Mouse (Mus musculus): Measurements from ENCODE around the gene Ube2j2.

The Ube2j2 gene

GRCm38 (mm10) chr4:155943534-155944249 is at the start of gene Ube2j2:
TSS of gene Ube2j2 (plus strand) at chr4:155943831.
- peak; percentile 93 for DNase-seq

DNA sequence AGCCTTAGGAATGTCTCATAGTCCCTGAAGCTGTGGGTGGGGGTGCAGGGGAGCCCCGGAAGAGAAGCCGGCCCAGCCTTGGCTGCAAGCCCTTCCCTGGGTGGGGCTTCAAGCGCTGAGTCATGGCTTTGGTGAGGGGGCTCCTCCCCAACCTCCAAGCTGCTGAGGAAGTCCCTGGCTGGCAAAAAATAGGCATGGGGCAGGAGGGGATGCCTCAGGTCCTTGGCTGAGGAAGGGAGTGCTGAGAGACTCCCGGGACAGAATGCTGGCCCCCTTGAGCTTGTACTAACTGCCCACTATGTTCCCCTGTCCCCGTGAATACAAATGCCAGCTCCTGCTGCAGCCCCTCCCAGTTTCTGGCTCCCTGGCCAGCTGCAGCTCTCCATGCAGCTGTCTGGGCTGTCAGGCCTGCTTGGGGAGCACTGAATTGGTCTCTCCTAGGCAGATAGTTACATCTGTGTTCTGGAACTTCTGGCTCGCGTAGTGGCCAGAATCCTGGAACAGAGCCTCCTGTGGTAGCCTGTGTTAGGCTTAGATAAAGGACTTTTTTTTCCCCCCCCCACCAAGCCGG is 49.2 kb upstream of the Ube2j2 start:
- DNase-seq: no peak

- DNase-seq: peak; percentile 69
These were observed 48.4 kb upstream of the Ube2j2 start for GRCm38 (mm10) chr4:155895216-155895615.

DNA sequence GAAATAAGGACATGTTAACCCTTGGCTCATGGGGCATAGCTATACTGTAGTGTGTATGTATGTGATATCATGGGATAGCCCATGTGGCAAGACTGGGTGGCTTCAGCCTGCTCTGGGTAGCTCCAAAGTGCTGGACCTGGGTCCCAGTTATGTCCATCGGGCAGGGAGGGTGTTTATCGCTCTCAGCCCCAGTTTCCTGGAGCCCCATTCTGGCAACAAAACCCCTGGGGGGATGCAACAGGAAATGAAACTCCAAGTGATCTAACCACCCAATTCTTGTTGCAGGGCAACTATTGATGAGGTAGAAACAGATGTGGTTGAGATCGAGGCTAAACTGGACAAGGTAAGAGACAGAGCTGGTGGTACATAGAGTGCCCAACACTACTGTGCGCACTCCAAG is 47.8 kb upstream of the Ube2j2 start:
- no peak for DNase-seq

- DNase-seq: no peak
These were observed 47.2 kb upstream of the Ube2j2 start for GRCm38 (mm10) chr4:155896461-155896860.

DNA sequence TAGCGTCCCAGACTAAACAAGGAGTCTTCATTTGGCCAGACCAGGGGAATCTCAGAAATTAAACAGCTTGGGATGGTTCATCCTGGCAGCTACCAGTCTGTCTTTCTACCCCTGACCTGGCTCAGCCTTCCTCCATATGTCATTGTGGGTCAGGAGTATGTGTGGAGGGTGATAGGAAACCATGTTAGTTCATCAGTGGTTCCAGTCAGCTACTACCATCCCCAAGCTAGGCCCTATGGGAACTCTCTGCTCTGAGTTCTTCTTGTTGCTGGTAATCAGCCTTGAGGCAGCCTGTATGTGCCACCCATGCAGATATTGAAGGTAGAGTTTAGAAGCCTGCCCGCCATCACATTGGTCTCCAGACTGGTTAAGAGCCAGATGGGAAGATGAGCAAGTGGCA is 45.3 kb upstream of the Ube2j2 start:
- no peak for DNase-seq

DNA sequence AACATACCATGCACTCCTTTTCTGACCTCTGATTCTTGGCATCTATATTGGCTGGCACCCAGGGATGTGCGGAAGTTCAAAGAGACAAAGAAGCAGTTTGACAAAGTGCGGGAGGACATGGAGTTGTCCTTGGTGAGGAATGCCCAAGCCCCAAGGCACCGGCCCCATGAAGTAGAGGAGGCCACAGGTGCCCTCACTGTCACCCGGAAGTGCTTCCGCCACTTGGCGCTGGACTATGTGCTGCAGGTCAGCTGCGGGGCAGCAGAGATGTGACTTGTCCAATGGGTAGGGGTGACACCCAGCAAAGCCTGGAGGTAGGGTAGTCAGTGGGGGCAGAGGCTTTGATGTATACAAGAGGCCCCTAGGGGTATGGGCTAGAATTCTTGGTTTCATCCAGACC is 44.3 kb upstream of the Ube2j2 start:
- no peak for DNase-seq

- peak; percentile 38 for DNase-seq
These were observed 42.4 kb upstream of the Ube2j2 start for GRCm38 (mm10) chr4:155901205-155901604.

- DNase-seq: no peak
These were observed 40.4 kb upstream of the Ube2j2 start for GRCm38 (mm10) chr4:155903246-155903645.

DNA sequence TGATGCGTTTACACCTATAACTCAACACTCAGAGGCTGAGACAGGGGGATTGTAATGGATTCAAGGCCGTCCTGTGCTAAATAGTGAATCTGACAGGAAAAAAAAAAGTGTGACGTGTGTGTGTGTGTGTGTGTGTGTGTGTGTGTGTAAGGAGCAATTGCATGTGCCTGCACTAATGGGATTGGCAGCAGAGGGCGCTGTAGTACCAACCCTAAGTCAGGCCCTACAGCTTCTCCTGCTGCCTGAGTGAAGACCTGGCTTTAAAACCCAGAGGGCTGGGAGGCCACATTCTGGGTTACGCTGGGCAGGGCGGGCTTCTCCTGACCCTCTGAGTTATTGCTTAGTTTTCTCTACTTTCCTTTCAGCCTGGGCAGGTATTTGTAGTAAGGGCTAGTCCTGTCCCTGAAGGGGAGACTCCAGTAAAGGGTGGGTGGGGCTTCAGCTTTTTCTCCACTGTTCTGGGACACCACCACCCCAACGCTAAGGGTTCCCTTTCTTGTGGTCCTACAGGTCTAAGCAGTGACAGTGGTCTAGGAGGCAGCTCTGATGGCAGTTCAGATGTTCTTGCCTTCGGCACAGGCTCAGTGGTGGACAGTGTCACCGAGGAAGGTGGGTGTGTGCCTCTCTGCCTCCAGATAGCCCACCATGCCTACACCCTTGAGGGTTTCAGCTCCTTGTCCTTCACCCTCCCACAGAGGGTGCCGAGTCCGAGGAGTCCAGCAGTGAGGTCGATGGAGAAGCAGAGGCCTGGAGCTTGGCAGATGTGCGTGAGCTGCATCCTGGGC is 39.1 kb upstream of the Ube2j2 start:
- peak; percentile 63 for DNase-seq

- DNase-seq: peak; percentile 3
These were observed 38.0 kb upstream of the Ube2j2 start for GRCm38 (mm10) chr4:155905634-155906033.

DNA sequence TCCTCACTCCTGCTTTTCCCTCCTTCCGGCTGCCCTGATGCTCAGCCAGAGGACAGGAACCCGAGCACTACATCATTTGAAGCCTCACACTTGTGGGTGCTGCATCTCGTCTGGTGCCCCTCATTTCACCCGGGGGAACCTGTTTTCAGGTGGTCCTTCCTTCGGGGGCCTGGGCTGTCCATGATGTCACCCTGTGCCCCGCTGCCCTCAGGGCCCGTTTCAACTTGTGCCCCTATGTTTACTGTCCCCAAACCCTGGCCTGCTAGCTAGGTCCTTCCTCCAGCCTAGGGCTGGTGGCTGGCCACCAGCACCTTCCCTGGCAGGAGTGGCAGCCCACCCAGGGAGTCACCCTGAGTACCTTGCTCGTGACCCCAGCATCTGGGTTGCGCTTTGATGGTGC is 37.5 kb upstream of the Ube2j2 start:
- DNase-seq: peak; percentile 3

- peak; percentile 6 for DNase-seq
These were observed 36.6 kb upstream of the Ube2j2 start for GRCm38 (mm10) chr4:155907003-155907402.

DNA sequence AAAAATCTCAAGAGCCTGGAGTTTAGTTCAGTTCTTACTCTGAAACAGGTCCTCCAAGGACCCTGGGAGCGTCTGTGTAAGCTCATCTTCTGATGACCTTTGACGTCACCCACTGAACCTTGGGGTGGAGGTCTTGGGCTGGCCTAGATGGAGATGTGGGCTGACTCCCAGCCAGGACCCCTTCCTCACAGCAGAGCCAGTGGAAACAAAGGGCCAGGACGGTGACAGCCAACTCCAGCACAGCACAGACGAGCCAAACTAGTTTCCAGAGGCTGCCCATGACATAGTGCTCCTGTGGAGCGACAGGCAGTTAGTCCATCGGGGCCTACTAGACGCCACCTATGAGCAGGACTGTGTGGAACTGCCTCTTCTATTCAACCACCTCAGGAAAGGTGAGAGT is 35.4 kb upstream of the Ube2j2 start:
- DNase-seq: peak; percentile 19

- peak; percentile 2 for DNase-seq
These were observed 34.9 kb upstream of the Ube2j2 start for GRCm38 (mm10) chr4:155908751-155909150.

DNA sequence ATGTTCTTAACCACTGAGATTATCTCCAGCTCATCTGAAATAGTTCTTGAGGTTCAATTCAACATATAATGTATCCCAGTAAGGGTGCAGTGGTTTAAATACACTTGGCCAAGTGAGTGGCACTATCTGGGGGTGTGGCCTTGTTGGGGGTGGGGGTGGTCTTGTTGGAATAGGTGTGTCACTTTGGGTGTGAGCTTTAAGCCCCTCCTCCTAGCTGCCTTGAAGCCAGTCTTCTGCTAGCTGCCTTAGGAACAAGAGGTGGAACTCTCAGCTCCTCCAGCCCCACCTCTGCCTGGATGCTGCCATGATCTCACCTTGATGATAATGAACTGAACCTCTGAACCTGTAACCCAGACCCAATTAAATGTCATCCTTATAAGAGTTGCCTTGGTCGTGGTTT is 11.6 kb upstream of the Ube2j2 start:
- no peak for DNase-seq

DNA sequence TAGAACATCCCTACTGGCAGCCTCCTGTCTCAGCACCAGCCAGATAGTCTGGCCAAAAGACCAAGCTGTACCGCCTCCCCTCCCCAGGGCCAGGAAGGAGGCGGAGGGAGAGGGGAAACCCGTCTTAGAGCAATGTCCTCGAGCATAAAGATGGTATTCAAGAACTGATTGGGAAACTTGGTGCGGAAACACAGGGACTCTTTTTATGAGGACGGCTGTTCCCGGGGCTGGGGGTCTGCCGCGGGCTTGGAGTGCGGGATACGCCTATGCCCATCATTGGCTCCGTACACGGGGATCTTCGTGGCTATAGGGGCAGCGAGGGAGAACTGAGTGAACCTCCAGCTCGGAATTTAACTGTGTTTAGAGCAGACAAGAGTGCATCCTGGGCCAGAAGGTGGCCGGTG is 580 bp upstream of the Ube2j2 start:
- no peak for DNase-seq

- no peak for DNase-seq
These were observed 640 bp downstream of the Ube2j2 start for GRCm38 (mm10) chr4:155944271-155944670.

DNA sequence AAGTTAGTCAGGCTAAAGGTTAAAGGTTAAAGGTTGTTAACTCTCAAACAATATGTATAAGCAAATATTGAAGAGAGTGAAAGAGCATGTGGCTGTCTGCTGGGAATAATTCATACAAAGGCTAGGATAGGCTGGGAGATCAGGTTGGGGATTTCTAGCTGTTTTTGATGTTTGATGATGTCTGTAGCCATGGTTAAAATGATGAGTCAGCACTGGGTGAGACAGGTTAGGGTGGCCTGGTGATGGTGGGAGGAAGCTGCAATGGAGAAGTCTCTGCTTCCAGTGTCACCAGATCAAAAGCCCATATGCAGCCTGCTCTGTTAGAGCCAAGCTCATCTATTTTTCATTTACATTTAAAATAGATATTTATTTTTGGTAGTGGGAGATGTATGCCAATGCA is 3.5 kb downstream of the Ube2j2 start:
- DNase-seq: no peak

DNA sequence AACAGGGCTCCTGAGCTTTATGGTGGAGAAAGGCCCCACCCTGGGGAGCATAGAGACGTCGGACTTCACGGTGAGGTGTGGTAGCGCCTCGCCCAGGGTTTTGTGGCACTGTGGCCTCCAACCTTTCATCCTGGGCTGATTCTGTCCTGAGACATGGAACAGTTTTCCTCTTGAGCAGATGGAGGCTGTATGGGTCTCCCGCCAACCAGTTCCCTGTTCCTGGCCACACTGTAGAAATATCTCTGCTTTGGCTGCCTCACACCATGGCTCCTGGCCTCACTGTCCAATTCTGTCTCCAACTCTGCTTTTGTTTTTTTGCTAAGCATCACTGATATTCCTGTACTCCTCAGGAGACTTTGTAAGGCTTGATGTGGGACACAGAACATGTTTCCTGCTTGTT is 11.9 kb downstream of the Ube2j2 start:
- DNase-seq: no peak

- DNase-seq: peak; percentile 75
These were observed 15.6 kb downstream of the Ube2j2 start for GRCm38 (mm10) chr4:155959275-155959674.

GRCm38 (mm10) chr4:155962167-155962971 is 18.7 kb downstream of the Ube2j2 start, which contains the start of gene C1qtnf12:
TSS of gene C1qtnf12 (plus strand) at chr4:155962318.
- peak; percentile 25 for DNase-seq

DNA sequence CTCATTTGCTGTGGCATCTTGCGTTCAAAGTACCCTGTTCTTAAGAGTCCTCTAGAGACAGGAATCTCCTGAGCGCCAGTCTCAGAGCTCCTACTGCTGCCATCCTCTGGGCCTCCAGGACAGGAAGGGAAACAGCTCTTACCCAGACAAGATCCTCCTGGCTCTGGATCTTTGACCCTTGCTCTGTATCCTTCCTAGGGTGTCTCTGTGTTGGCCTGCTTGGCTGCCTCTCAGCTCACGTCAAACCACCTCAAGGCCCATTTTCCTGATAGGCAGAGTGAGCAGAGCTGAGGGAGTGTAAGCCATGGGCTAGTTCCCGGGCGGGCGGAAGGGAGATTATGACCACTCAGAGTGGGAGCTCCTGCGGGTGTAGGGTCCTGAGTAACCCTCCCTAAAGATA is 19.5 kb downstream of the Ube2j2 start:
- DNase-seq: no peak
